Mouse (Mus musculus): ENCODE measurements around the gene Echdc3. TPM values are rescaled to one million over a fixed set of nuclear protein-coding genes. Genes with fewer than 3 reads are reported as not detected.

The Echdc3 gene
- polyA plus RNA-seq, 1 experiment from 2014 or later: 8.1 TPM

GRCm38 (mm10) chr2:6173013-6173412, 39.8 kb downstream of the Echdc3 start:
- WGBS: 48% methylated on average over 3 of the region's 3 CpGs
- Histone ChIP-seq H3K4me1 (replicated peaks; ENCODE audit: control insufficient read depth, insufficient read depth) (no peaks in the 10 kb centered on the region), H3K4me2 (replicated peaks; ENCODE audit: low read depth) (no peak overlapping the region), H3K4me3 (ENCODE audit: low read depth, low read length) (no peak overlapping the region), H3K9ac (ENCODE audit: low read length) (no peak overlapping the region), H3K27me3 (ENCODE audit: control insufficient read depth, insufficient read depth, low read length) (no peaks in the 10 kb centered on the region), H3K27ac (replicated peaks) (no peak overlapping the region), H3K9me3 (ENCODE audit: control insufficient read depth, low read length) (no peaks in the 10 kb centered on the region), H3K36me3 (ENCODE audit: control insufficient read depth, insufficient read depth, low read length) (no peaks in the 10 kb centered on the region)
- TF ChIP-seq EP300 (optimal IDR thresholded peaks at IDR 0.05) (no peak), CTCF (IDR thresholded peaks at IDR 0.05; ENCODE audit: low read depth) (no peak)
- no peak for DNase-seq (ENCODE audit: low spot score)
- ATAC-seq (ENCODE audit: low FRiP score, low TSS enrichment): no peak

- H3K4me1 ChIP-seq (replicated peaks; ENCODE audit: control insufficient read depth, insufficient read depth): no peaks in the 10 kb centered on the region; the same call in 1 of the 2 replicates
- H3K36me3 ChIP-seq (ENCODE audit: control insufficient read depth, insufficient read depth, low read length): no peaks in the 10 kb centered on the region
- no peak for DNase-seq (ENCODE audit: low spot score)
- WGBS: 77% methylated on average over 2 of the region's 2 CpGs
- H3K9me3 ChIP-seq (ENCODE audit: control insufficient read depth, low read length): no peaks in the 10 kb centered on the region
- no peaks in the 10 kb centered on the region for H3K27me3 ChIP-seq (ENCODE audit: control insufficient read depth, insufficient read depth, low read length)
- ATAC-seq (ENCODE audit: low FRiP score, low TSS enrichment): no peak
- H3K9ac ChIP-seq (ENCODE audit: low read length): no peak overlapping the region
- no peak overlapping the region for H3K4me3 ChIP-seq (ENCODE audit: low read depth, low read length)
- H3K4me2 ChIP-seq (replicated peaks; ENCODE audit: low read depth): no peak overlapping the region
- no peak overlapping the region for H3K27ac ChIP-seq (replicated peaks)
- TF ChIP-seq EP300 (optimal IDR thresholded peaks at IDR 0.05) (no peak), CTCF (IDR thresholded peaks at IDR 0.05; ENCODE audit: low read depth) (no peak)
These were observed 44.3 kb downstream of the Echdc3 start for GRCm38 (mm10) chr2:6168560-6168959.

- ATAC-seq (ENCODE audit: low FRiP score, low TSS enrichment) (peak; percentile 48; the same call in 1 of the 2 replicates), DNase-seq (ENCODE audit: low spot score) (peak; percentile 80)
- no peak overlapping the region for H3K9ac ChIP-seq (ENCODE audit: low read length)
- H3K4me3 ChIP-seq (ENCODE audit: low read depth, low read length): no peak overlapping the region
- no peak overlapping the region for H3K4me2 ChIP-seq (replicated peaks; ENCODE audit: low read depth)
- H3K9me3 ChIP-seq (ENCODE audit: control insufficient read depth, low read length): no peaks in the 10 kb centered on the region
- H3K27ac ChIP-seq (replicated peaks): no peak overlapping the region
- H3K36me3 ChIP-seq (ENCODE audit: control insufficient read depth, insufficient read depth, low read length): no peaks in the 10 kb centered on the region
- WGBS: 31% methylated on average over 5 of the region's 5 CpGs
- H3K27me3 ChIP-seq (ENCODE audit: control insufficient read depth, insufficient read depth, low read length): no peaks in the 10 kb centered on the region
- TF ChIP-seq CTCF (IDR thresholded peaks at IDR 0.05; ENCODE audit: low read depth) (peak; percentile 94), EP300 (optimal IDR thresholded peaks at IDR 0.05) (no peak)
- H3K4me1 ChIP-seq (replicated peaks; ENCODE audit: control insufficient read depth, insufficient read depth): no peaks in the 10 kb centered on the region; the same call in 1 of the 2 replicates
These were observed 44.8 kb downstream of the Echdc3 start for GRCm38 (mm10) chr2:6167843-6168558.

- WGBS: 53% methylated on average over 6 of the region's 6 CpGs
- ATAC-seq (ENCODE audit: low FRiP score, low TSS enrichment) (no peak), DNase-seq (ENCODE audit: low spot score) (no peak)
- no peaks in the 10 kb centered on the region for H3K9me3 ChIP-seq (ENCODE audit: control insufficient read depth, low read length)
- H3K27me3 ChIP-seq (ENCODE audit: control insufficient read depth, insufficient read depth, low read length): no peaks in the 10 kb centered on the region
- no peak overlapping the region for H3K27ac ChIP-seq (replicated peaks)
- H3K9ac ChIP-seq (ENCODE audit: low read length): no peak overlapping the region
- H3K36me3 ChIP-seq (ENCODE audit: control insufficient read depth, insufficient read depth, low read length): no peaks in the 10 kb centered on the region
- H3K4me3 ChIP-seq (ENCODE audit: low read depth, low read length): no peak overlapping the region
- no peaks in the 10 kb centered on the region; the same call in 1 of the 2 replicates for H3K4me1 ChIP-seq (replicated peaks; ENCODE audit: control insufficient read depth, insufficient read depth)
- H3K4me2 ChIP-seq (replicated peaks; ENCODE audit: low read depth): no peak overlapping the region
- TF ChIP-seq CTCF (IDR thresholded peaks at IDR 0.05; ENCODE audit: low read depth) (no peak), EP300 (optimal IDR thresholded peaks at IDR 0.05) (no peak)
These were observed 47.1 kb downstream of the Echdc3 start for GRCm38 (mm10) chr2:6165771-6166170.

- Histone ChIP-seq H3K27me3 (ENCODE audit: control insufficient read depth, insufficient read depth, low read length) (no peaks in the 10 kb centered on the region), H3K4me3 (ENCODE audit: low read depth, low read length) (peak overlapping the region; percentile 12; the same call in 1 of the 2 replicates), H3K4me1 (replicated peaks; ENCODE audit: control insufficient read depth, insufficient read depth) (no peaks in the 10 kb centered on the region; the same call in 1 of the 2 replicates), H3K9me3 (ENCODE audit: control insufficient read depth, low read length) (no peaks in the 10 kb centered on the region), H3K4me2 (replicated peaks; ENCODE audit: low read depth) (peak overlapping the region; percentile 32), H3K27ac (replicated peaks) (peak overlapping the region; percentile 53), H3K9ac (ENCODE audit: low read length) (no peak overlapping the region), H3K36me3 (ENCODE audit: control insufficient read depth, insufficient read depth, low read length) (no peaks in the 10 kb centered on the region)
- no peak for TF ChIP-seq CTCF (IDR thresholded peaks at IDR 0.05; ENCODE audit: low read depth)
- no peak for TF ChIP-seq EP300 (optimal IDR thresholded peaks at IDR 0.05)
- DNase-seq (ENCODE audit: low spot score) (peak; percentile 39), ATAC-seq (ENCODE audit: low FRiP score, low TSS enrichment) (peak; percentile 40; the same call in 1 of the 2 replicates)
- 24% methylated on average over 16 of the region's 16 CpGs for WGBS
These were observed 48.1 kb downstream of the Echdc3 start for GRCm38 (mm10) chr2:6164606-6165290.

Data from stomach, postnatal 0 days (tissue).